Mouse (Mus musculus): Measurements from ENCODE around the gene Trim17. TPM values are rescaled to one million over a fixed set of nuclear protein-coding genes. Genes with fewer than 3 reads are reported as not detected.

Gene Trim17
- polyA plus RNA-seq, 1 experiment from 2014 or later, result 0.19 TPM

- peaks cover 1% of the 10 kb centered on the region for H3K4me1 ChIP-seq
- 96% methylated on average over 4 of the region's 4 CpGs for WGBS
- DNase-seq (ENCODE audit: low spot score), result no peak
- no peak overlapping the region for H3K4me3 ChIP-seq
- no peaks in the 10 kb centered on the region for H3K9me3 ChIP-seq
- peaks cover 17% of the 10 kb centered on the region for H3K27me3 ChIP-seq (replicated peaks; ENCODE audit: low read depth, poor library complexity, severe bottlenecking)
- peaks cover 68% of the 10 kb centered on the region for H3K36me3 ChIP-seq (replicated peaks)
- no peak overlapping the region for H3K27ac ChIP-seq (replicated peaks)
Measured at GRCm38 (mm10) chr11:58989166-58989565, 34.7 kb downstream of the Trim17 start.

GRCm38 (mm10) chr11:58990141-58990540 lies 35.7 kb downstream of the Trim17 start:
- peaks cover 11% of the 10 kb centered on the region for H3K4me1 ChIP-seq
- H3K27me3 ChIP-seq (replicated peaks; ENCODE audit: low read depth, poor library complexity, severe bottlenecking), result peaks cover 27% of the 10 kb centered on the region
- peaks cover 58% of the 10 kb centered on the region for H3K36me3 ChIP-seq (replicated peaks)
- DNase-seq (ENCODE audit: low spot score), result no peak
- no peak overlapping the region for H3K27ac ChIP-seq (replicated peaks)
- no peak overlapping the region for H3K4me3 ChIP-seq
- H3K9me3 ChIP-seq, result no peaks in the 10 kb centered on the region
- WGBS, result 90% methylated on average over 17 of the region's 17 CpGs

DNA sequence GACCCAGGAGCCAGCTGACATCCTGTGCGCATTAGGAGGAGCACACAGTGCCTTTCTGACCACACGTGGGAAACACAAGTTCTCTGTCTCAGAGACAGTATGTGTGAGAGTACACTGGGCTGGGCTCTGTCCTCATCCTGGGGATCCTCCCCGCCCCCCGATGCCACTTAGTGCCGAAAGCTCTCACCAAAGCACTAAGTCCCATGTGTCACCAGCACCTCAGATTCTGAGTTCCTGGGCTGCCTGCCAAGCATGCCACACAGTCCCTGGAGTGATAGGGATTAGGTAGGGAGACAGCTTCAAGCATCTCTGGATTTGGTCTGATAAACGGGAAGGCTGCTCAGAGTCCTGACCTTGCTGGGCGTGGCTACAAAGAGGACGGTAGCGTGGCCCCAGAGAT lies 36.3 kb downstream of the Trim17 start:
- Histone ChIP-seq H3K36me3 (replicated peaks) (peaks cover 51% of the 10 kb centered on the region), H3K4me3 (no peak overlapping the region), H3K27ac (replicated peaks) (no peak overlapping the region), H3K9me3 (no peaks in the 10 kb centered on the region), H3K4me1 (peaks cover 11% of the 10 kb centered on the region), H3K27me3 (replicated peaks; ENCODE audit: low read depth, poor library complexity, severe bottlenecking) (peaks cover 34% of the 10 kb centered on the region)
- WGBS, result 85% methylated on average over 9 of the region's 9 CpGs
- DNase-seq (ENCODE audit: low spot score), result no peak

DNA sequence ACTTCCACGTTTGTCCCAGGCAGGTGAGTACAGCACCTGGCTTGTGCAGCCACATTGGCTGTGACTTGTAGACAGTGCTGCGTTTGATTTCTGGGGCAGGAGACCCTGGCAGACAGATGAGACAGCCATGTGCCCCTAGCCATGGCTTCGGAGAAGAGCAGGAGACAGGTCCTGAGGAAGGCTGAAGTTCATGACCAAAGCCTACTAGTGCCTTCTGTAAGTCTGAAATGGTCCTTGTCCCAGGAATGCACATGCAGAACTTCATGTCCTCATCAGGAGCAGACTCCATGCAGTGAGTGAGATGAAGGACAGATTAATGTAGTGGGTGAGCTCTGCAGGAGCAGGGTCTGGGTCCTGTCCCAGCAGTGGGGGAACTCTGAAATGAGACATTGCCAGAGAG lies 37.4 kb downstream of the Trim17 start:
- Histone ChIP-seq H3K4me3 (no peak overlapping the region), H3K9me3 (no peaks in the 10 kb centered on the region), H3K4me1 (peaks cover 11% of the 10 kb centered on the region), H3K36me3 (replicated peaks) (peaks cover 40% of the 10 kb centered on the region), H3K27me3 (replicated peaks; ENCODE audit: low read depth, poor library complexity, severe bottlenecking) (peaks cover 45% of the 10 kb centered on the region), H3K27ac (replicated peaks) (no peak overlapping the region)
- WGBS, result 84% methylated on average over 3 of the region's 3 CpGs
- no peak for DNase-seq (ENCODE audit: low spot score)

- DNase-seq (ENCODE audit: low spot score), result no peak
Measured at GRCm38 (mm10) chr11:58993091-58993670, 38.7 kb downstream of the Trim17 start.

GRCm38 (mm10) chr11:58994337-58994826 lies 39.9 kb downstream of the Trim17 start:
- H3K27ac ChIP-seq (replicated peaks), result no peak overlapping the region
- H3K4me1 ChIP-seq, result peaks cover 16% of the 10 kb centered on the region
- under 1% methylated on average over 35 of the region's 35 CpGs for WGBS
- peaks cover 15% of the 10 kb centered on the region for H3K36me3 ChIP-seq (replicated peaks)
- no peaks in the 10 kb centered on the region for H3K9me3 ChIP-seq
- H3K4me3 ChIP-seq, result peak overlapping the region; percentile 54
- DNase-seq (ENCODE audit: low spot score), result peak; percentile 84
- peaks cover 55% of the 10 kb centered on the region for H3K27me3 ChIP-seq (replicated peaks; ENCODE audit: low read depth, poor library complexity, severe bottlenecking)

More at GRCm38 (mm10) chr11:58993091-58993670, 38.7 kb downstream of the Trim17 start:
- Histone ChIP-seq H3K4me3 (no peak overlapping the region), H3K4me1 (peaks cover 11% of the 10 kb centered on the region), H3K36me3 (replicated peaks) (peaks cover 27% of the 10 kb centered on the region), H3K9me3 (no peaks in the 10 kb centered on the region), H3K27me3 (replicated peaks; ENCODE audit: low read depth, poor library complexity, severe bottlenecking) (peaks cover 52% of the 10 kb centered on the region), H3K27ac (replicated peaks) (no peak overlapping the region)
- 82% methylated on average over 6 of the region's 6 CpGs for WGBS

- H3K27me3 ChIP-seq (replicated peaks; ENCODE audit: low read depth, poor library complexity, severe bottlenecking), result peaks cover 55% of the 10 kb centered on the region
- peak overlapping the region; percentile 54 for H3K4me3 ChIP-seq
- no peak for DNase-seq (ENCODE audit: low spot score)
- H3K36me3 ChIP-seq (replicated peaks), result peaks cover 7% of the 10 kb centered on the region
- H3K4me1 ChIP-seq, result peaks cover 16% of the 10 kb centered on the region
- no peaks in the 10 kb centered on the region for H3K9me3 ChIP-seq
- 84% methylated on average over 9 of the region's 9 CpGs for WGBS
- H3K27ac ChIP-seq (replicated peaks), result no peak overlapping the region
Measured at GRCm38 (mm10) chr11:58995061-58995806, 40.7 kb downstream of the Trim17 start.

DNA sequence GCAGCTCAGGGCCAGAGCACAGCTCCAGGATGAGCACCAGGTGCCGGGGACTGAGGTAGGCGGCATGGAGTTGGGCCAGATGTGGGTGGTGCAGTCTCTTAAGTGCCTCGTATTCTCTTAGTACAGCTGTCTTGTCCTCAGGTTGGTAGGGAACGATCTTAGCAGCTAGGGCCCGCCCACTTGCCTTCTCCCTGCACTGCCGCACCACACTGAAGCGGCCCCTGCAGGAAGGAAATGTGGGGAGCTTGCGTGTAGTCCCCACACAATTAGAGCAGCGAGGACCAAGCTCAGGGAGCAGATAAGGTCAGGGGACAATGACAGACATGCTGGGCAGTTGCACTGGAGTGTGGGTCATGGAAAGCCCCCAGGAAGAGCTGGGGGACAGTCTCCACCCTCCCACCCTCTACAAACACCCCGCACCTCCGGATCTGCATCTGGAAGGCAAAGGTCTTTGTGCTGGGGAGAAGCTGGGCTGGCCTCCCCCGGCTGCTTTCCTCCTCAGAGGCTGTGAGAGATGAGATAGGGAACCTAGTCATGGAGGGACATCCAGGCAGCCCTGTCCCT lies 41.4 kb downstream of the Trim17 start:
- Histone ChIP-seq H3K27me3 (replicated peaks; ENCODE audit: low read depth, poor library complexity, severe bottlenecking) (peaks cover 55% of the 10 kb centered on the region), H3K36me3 (replicated peaks) (peaks cover under 1% of the 10 kb centered on the region; the same call in 1 of the 2 replicates), H3K4me3 (no peak overlapping the region), H3K9me3 (no peaks in the 10 kb centered on the region), H3K4me1 (peaks cover 16% of the 10 kb centered on the region), H3K27ac (replicated peaks) (no peak overlapping the region)
- DNase-seq (ENCODE audit: low spot score), result no peak
- WGBS, result 53% methylated on average over 12 of the region's 12 CpGs

GRCm38 (mm10) chr11:58997541-58997940 lies 43.1 kb downstream of the Trim17 start:
- Histone ChIP-seq H3K9me3 (no peaks in the 10 kb centered on the region), H3K36me3 (replicated peaks) (no peaks in the 10 kb centered on the region), H3K4me3 (no peak overlapping the region), H3K27me3 (replicated peaks; ENCODE audit: low read depth, poor library complexity, severe bottlenecking) (peaks cover 52% of the 10 kb centered on the region), H3K4me1 (peaks cover 16% of the 10 kb centered on the region), H3K27ac (replicated peaks) (no peak overlapping the region)
- 84% methylated on average over 5 of the region's 5 CpGs for WGBS
- DNase-seq (ENCODE audit: low spot score), result no peak

- Histone ChIP-seq H3K9me3 (no peaks in the 10 kb centered on the region), H3K4me1 (peaks cover 14% of the 10 kb centered on the region), H3K36me3 (replicated peaks) (no peaks in the 10 kb centered on the region), H3K4me3 (no peak overlapping the region), H3K27ac (replicated peaks) (no peak overlapping the region), H3K27me3 (replicated peaks; ENCODE audit: low read depth, poor library complexity, severe bottlenecking) (peaks cover 38% of the 10 kb centered on the region)
- no peak for DNase-seq (ENCODE audit: low spot score)
- WGBS, result 63% methylated on average over 11 of the region's 11 CpGs
Measured at GRCm38 (mm10) chr11:58999158-58999557, 44.7 kb downstream of the Trim17 start.

- Histone ChIP-seq H3K36me3 (replicated peaks) (no peaks in the 10 kb centered on the region), H3K9me3 (no peaks in the 10 kb centered on the region), H3K27ac (replicated peaks) (no peak overlapping the region), H3K4me3 (no peak overlapping the region), H3K4me1 (peaks cover 8% of the 10 kb centered on the region), H3K27me3 (replicated peaks; ENCODE audit: low read depth, poor library complexity, severe bottlenecking) (peaks cover 31% of the 10 kb centered on the region)
- DNase-seq (ENCODE audit: low spot score), result no peak
- WGBS, result 80% methylated on average over 6 of the region's 6 CpGs
Measured at GRCm38 (mm10) chr11:58999830-59000229, 45.3 kb downstream of the Trim17 start.

GRCm38 (mm10) chr11:59000635-59001034 lies 46.1 kb downstream of the Trim17 start:
- Histone ChIP-seq H3K4me1 (peaks cover 5% of the 10 kb centered on the region; the same call in 1 of the 2 replicates), H3K27me3 (replicated peaks; ENCODE audit: low read depth, poor library complexity, severe bottlenecking) (peaks cover 23% of the 10 kb centered on the region), H3K36me3 (replicated peaks) (no peaks in the 10 kb centered on the region), H3K9me3 (no peaks in the 10 kb centered on the region), H3K4me3 (no peak overlapping the region), H3K27ac (replicated peaks) (no peak overlapping the region)
- WGBS, result 91% methylated on average over 21 of the region's 21 CpGs
- no peak for DNase-seq (ENCODE audit: low spot score)
